Mouse (Mus musculus) cortical plate, adult 2 months (tissue): Measurements from ENCODE around the gene Gtf2a1l.

Experiments used
- CTCF ChIP-seq: fragments of 200-500 bp; IDR thresholded peaks from 2 replicates; pipeline ENCODE4 v1.5.1; 2011; ENCODE audit warnings: mild to moderate bottlenecking, control low read depth, low read length; ENCODE audit not compliant: insufficient read depth; ENCODE audit errors: extremely low read depth
- POLR2A ChIP-seq: fragments of 200-500 bp; IDR thresholded peaks from 2 replicates; pipeline ENCODE4 v1.6.1; 2011; ENCODE audit warnings: mild to moderate bottlenecking, low read length, control low read depth; ENCODE audit not compliant: insufficient read depth; ENCODE audit errors: extremely low read depth

- TF ChIP-seq CTCF (no peak), POLR2A (no peak)
Measured at GRCm38 (mm10) chr17:88622711-88623110, 45.7 kb upstream of the Gtf2a1l start.
